25 mouse cellular contexts compared by ENCODE assay signal in genomic region chr13:19603719-19604118, GRCm38 (mm10). TPM values are rescaled to one million over a fixed set of nuclear protein-coding genes. Genes with fewer than 3 reads are reported as not detected.
"Had no signal": no experiment of that assay in that cellular context is flagged by ENCODE, and none has a peak within 500 bp of the region (broad histone marks: within the 10 kb centered on the region; RNA-seq: fewer than 3 reads in every experiment).

No protein-coding gene starts in this region.

- DNase-seq: gastrocnemius, adult 2 months; gastrocnemius, postnatal 10 days; gastrocnemius, postnatal 25 days; heart, adult 18-20 months; heart, postnatal 10 days; heart, postnatal 4 days; kidney, adult 18-20 months; kidney, adult 8-10 months; kidney, postnatal 10 days; kidney, postnatal 25 days; kidney, postnatal 4 days had no signal

- H3K4me1 ChIP-seq: heart, embryonic 10.5 days; heart, embryonic 12.5 days; hindbrain, embryonic 10.5 days; hindbrain, embryonic 12.5 days; intestine, embryonic 15.5 days; limb, embryonic 10.5 days; limb, embryonic 12.5 days had no signal

- ATAC-seq: forebrain, embryonic 16.5 days; hindbrain, embryonic 16.5 days; inflammation-experienced regulatory T-cells, adult 6 months; intestine, embryonic 15.5 days; intestine, postnatal 0 days had no signal

- H3K27ac ChIP-seq: gastrocnemius, adult 2 months; heart, embryonic 10.5 days; hindbrain, embryonic 10.5 days; hindbrain, embryonic 12.5 days; hindbrain, embryonic 14.5 days; intestine, embryonic 15.5 days; layer of hippocampus, adult 2 months; left cerebral cortex, adult 2 months; limb, embryonic 10.5 days; limb, embryonic 12.5 days had no signal

- H3K9me3 ChIP-seq: heart, embryonic 10.5 days; heart, embryonic 12.5 days; hindbrain, embryonic 10.5 days; hindbrain, embryonic 12.5 days; intestine, embryonic 15.5 days; limb, embryonic 10.5 days; limb, embryonic 12.5 days had no signal

- H3K36me3 ChIP-seq: heart, embryonic 10.5 days; heart, embryonic 12.5 days; hindbrain, embryonic 10.5 days; hindbrain, embryonic 12.5 days; intestine, embryonic 15.5 days; limb, embryonic 10.5 days; limb, embryonic 12.5 days had no signal

- H3K27me3 ChIP-seq: heart, embryonic 12.5 days; hindbrain, embryonic 12.5 days; intestine, embryonic 15.5 days; limb, embryonic 12.5 days had no signal

- H3K4me3 ChIP-seq: gastrocnemius, adult 2 months; heart, embryonic 10.5 days; heart, embryonic 12.5 days; hindbrain, embryonic 10.5 days; hindbrain, embryonic 12.5 days; intestine, embryonic 15.5 days; layer of hippocampus, adult 2 months; left cerebral cortex, adult 2 months; limb, embryonic 10.5 days; limb, embryonic 12.5 days had no signal

- H3K4me2 ChIP-seq: heart, embryonic 12.5 days; hindbrain, embryonic 12.5 days; hindbrain, embryonic 14.5 days; intestine, embryonic 15.5 days; limb, embryonic 12.5 days had no signal

- H3K9ac ChIP-seq: heart, embryonic 12.5 days; hindbrain, embryonic 12.5 days; hindbrain, embryonic 14.5 days; intestine, embryonic 15.5 days; limb, embryonic 12.5 days had no signal

RNA-seq across cellular contexts. Expression of gene Sfrp4, which starts 19.2 kb away (rescaled TPM):
- polyA plus RNA-seq: inflammation-experienced regulatory T-cells, adult 6 months had no signal
